Mouse (Mus musculus) MEL (cell line): Measurements from ENCODE around the gene Gm5741. TPM values are rescaled to one million over a fixed set of nuclear protein-coding genes. Genes with fewer than 3 reads are reported as not detected.

Experiments used
- DNase-seq: peaks from one replicate; pipeline ENCODE4 v3.0.0; 2011; ENCODE audit warnings: low read depth, low spot score
- H3K27ac ChIP-seq: 2 replicates; pipeline ENCODE4 v1.5.1; 2012; ENCODE audit warnings: low read depth, mild to moderate bottlenecking, control low read depth, low read length, moderate library complexity; ENCODE audit not compliant: control insufficient read depth
- H3K27me3 ChIP-seq, 2 experiments: fragments of 150-350 bp in 1 of 2; sonication (generic) in 1 of 2; 2 replicates each; pipeline ENCODE4 v1.6.1; 2012; ENCODE audit warnings: low read length in 2 of 2, mild to moderate bottlenecking in 2 of 2, improper control_type of control experiment in 1 of 2, moderate library complexity in 1 of 2; ENCODE audit not compliant: insufficient read depth in 2 of 2, control insufficient read depth in 1 of 2
- H3K36me3 ChIP-seq, 2 experiments: 2 replicates each; pipeline ENCODE4 v1.6.1; 2012 to 2014; ENCODE audit warnings: low read length in 2 of 2, improper control_type of control experiment in 1 of 2, inconsistent platforms in 1 of 2, mild to moderate bottlenecking in 1 of 2; ENCODE audit not compliant: insufficient read depth in 2 of 2, control insufficient read depth in 1 of 2
- H3K4me1 ChIP-seq, 2 experiments: fragments of 150-350 bp in 1 of 2; sonication (generic) in 1 of 2; 2 replicates each; pipeline ENCODE4 v1.6.1; 2012; ENCODE audit warnings: low read length in 2 of 2, improper control_type of control experiment in 1 of 2, mild to moderate bottlenecking in 1 of 2; ENCODE audit not compliant: insufficient read depth in 2 of 2, control insufficient read depth in 1 of 2
- H3K4me3 ChIP-seq, 2 experiments: fragments of 150-350 bp in 1 of 2; sonication (generic) in 1 of 2; 2 replicates each; pipeline ENCODE4 v1.5.1; 2012; ENCODE audit warnings: low read depth in 2 of 2, low read length in 2 of 2, mild to moderate bottlenecking in 2 of 2, moderate library complexity in 2 of 2, control low read depth in 1 of 2, improper control_type of control experiment in 1 of 2; ENCODE audit not compliant: control insufficient read depth in 1 of 2, insufficient read depth in 1 of 2
- H3K79me2 ChIP-seq: 2 replicates; pipeline ENCODE4 v1.6.1; 2012; ENCODE audit warnings: mild to moderate bottlenecking, low read length, moderate library complexity; ENCODE audit not compliant: control insufficient read depth, poor library complexity, insufficient read depth
- H3K9ac ChIP-seq: 2 replicates; pipeline ENCODE4 v1.6.1; 2012; ENCODE audit warnings: low read depth, mild to moderate bottlenecking, control low read depth, low read length, moderate library complexity; ENCODE audit not compliant: control insufficient read depth, poor library complexity, severe bottlenecking
- H3K9me3 ChIP-seq: fragments of 150-350 bp; sonication (generic); replicated peaks from 2 replicates; pipeline ENCODE4 v1.6.1; 2012; ENCODE audit warnings: mild to moderate bottlenecking, low read length, improper control_type of control experiment, moderate library complexity; ENCODE audit not compliant: insufficient read depth
- EP300 ChIP-seq, 2 experiments: IDR thresholded peaks; 2 replicates each; pipeline ENCODE4 v1.6.1; 2011; ENCODE audit warnings: improper control_type of control experiment in 2 of 2, low read length in 2 of 2, low read depth in 1 of 2, mild to moderate bottlenecking in 1 of 2
- ETS1 ChIP-seq: IDR thresholded peaks from 2 replicates; pipeline ENCODE4 v1.6.1; 2012; ENCODE audit warnings: low read depth, mild to moderate bottlenecking, inconsistent platforms, low read length, improper control_type of control experiment, moderate library complexity
- GATA1 ChIP-seq: IDR thresholded peaks from 2 replicates; pipeline ENCODE4 v1.6.1; 2011; ENCODE audit warnings: low read depth, low read length, improper control_type of control experiment
- HCFC1 ChIP-seq: IDR thresholded peaks from 2 replicates; pipeline ENCODE4 v1.6.1; 2012; ENCODE audit warnings: low read depth, mild to moderate bottlenecking, inconsistent platforms, low read length, improper control_type of control experiment, moderate library complexity
- MAFK ChIP-seq: IDR thresholded peaks from 2 replicates; pipeline ENCODE4 v1.6.1; 2011; ENCODE audit warnings: low read depth, mild to moderate bottlenecking, low read length, improper control_type of control experiment, borderline replicate concordance
- MAZ ChIP-seq: IDR thresholded peaks from 2 replicates; pipeline ENCODE4 v1.6.1; 2012; ENCODE audit warnings: low read depth, mild to moderate bottlenecking, inconsistent platforms, low read length, improper control_type of control experiment
- POLR2A ChIP-seq, 2 experiments: IDR thresholded peaks; 2 replicates each; pipeline ENCODE4 v1.6.1; 2011 to 2012; ENCODE audit warnings: low read length in 2 of 2, mild to moderate bottlenecking in 2 of 2, control low read depth in 1 of 2, improper control_type of control experiment in 1 of 2, low read depth in 1 of 2, moderate library complexity in 1 of 2; ENCODE audit not compliant: control insufficient read depth in 1 of 2, insufficient read depth in 1 of 2, poor library complexity in 1 of 2
- TAL1 ChIP-seq: IDR thresholded peaks from 2 replicates; pipeline ENCODE4 v1.6.1; 2012; ENCODE audit warnings: mild to moderate bottlenecking, inconsistent platforms, low read length, moderate library complexity, mixed read lengths
- TBP ChIP-seq: IDR thresholded peaks from 2 replicates; pipeline ENCODE4 v1.8.0; 2011; ENCODE audit warnings: low read depth, low read length, improper control_type of control experiment
- USF1 ChIP-seq: IDR thresholded peaks from 2 replicates; pipeline ENCODE4 v1.6.1; 2014; ENCODE audit warnings: low read depth, mild to moderate bottlenecking, inconsistent platforms, low read length, improper control_type of control experiment, moderate library complexity
- USF2 ChIP-seq, 2 experiments: IDR thresholded peaks; 2 replicates each; pipeline ENCODE4 v1.6.1; 2011 to 2012; ENCODE audit warnings: improper control_type of control experiment in 2 of 2, low read length in 2 of 2, borderline replicate concordance in 1 of 2, inconsistent platforms in 1 of 2, low read depth in 1 of 2, mild to moderate bottlenecking in 1 of 2; ENCODE audit not compliant: insufficient read depth in 1 of 2
- ZMIZ1 ChIP-seq: IDR thresholded peaks from 2 replicates; pipeline ENCODE4 v1.6.1; 2012; ENCODE audit warnings: low read depth, mild to moderate bottlenecking, inconsistent platforms, low read length, improper control_type of control experiment, moderate library complexity
- ZNF384 ChIP-seq: IDR thresholded peaks from 2 replicates; pipeline ENCODE4 v1.6.1; 2012; ENCODE audit warnings: low read depth, mild to moderate bottlenecking, inconsistent platforms, low read length, improper control_type of control experiment
- polyA plus RNA-seq, 2 experiments: library from polyadenylated mRNA; stranded (reverse) in 1 of 2; unstranded in 1 of 2; fragments of >175 nt in 1 of 2; fragments of >200 nt in 1 of 2; gene quantifications; 2 replicates each; pipeline versions ENCODE4 v1.2.1 to v1.2.4; 2012; ENCODE audit warnings: low replicate concordance in 2 of 2, low read depth in 1 of 2; ENCODE audit not compliant: insufficient read length in 2 of 2, insufficient read depth in 1 of 2, missing spikeins in 1 of 2
- total RNA-seq: library from RNA; depleted of rRNA; stranded (reverse); fragments of 300-350 nt; gene quantifications from 2 replicates; pipeline ENCODE4 v1.2.3, GENCODE M21; 2012

The Gm5741 gene
- total and polyA plus RNA-seq, 3 experiments: 1.0 TPM; not detected in 2

DNA sequence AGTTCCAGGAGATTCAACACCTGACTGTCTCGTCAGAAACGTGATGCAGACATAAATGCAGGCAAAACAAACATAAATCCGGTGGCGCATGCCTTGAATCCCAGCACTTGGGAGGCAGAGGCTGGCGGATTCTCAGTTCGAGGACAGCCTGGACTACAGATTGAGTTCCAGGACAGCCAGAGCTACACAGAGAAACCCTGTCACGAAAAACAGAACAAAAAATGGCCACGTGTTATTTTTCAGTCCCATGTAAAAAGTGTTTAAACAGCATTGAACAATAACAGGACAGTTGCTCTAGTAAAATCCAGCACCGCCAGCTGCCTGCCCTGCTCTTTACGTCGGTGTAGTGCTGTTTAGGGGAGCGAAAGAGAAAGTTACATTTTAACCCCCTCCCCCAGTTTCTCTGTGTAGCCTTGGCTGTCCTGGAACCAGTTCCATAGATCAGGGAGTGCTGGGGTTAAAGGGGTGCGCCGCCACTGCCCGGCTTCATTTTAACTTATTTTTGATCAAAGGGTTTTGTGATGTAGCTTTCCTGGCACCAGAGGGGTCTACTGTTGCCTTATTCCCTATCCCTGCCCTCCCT lies 32.0 kb downstream of the Gm5741 start (continued):
- TF ChIP-seq ZNF384 (no peak; the same call in 1 of the 2 replicates), EP300 (IDR thresholded peaks at IDR 0.05; ENCODE audit: low read depth in 1 of 2, low read length in 2 of 2) (no peak), ETS1 (no peak), USF2 (IDR thresholded peaks at IDR 0.05; ENCODE audit: borderline replicate concordance in 1 of 2, insufficient read depth in 1 of 2, low read depth in 1 of 2, low read length in 2 of 2) (no peak), USF1 (peak; percentile 62), GATA1 (no peak), ZMIZ1 (no peak; the same call in 1 of the 2 replicates), MAZ (no peak; the same call in 1 of the 2 replicates)

DNA sequence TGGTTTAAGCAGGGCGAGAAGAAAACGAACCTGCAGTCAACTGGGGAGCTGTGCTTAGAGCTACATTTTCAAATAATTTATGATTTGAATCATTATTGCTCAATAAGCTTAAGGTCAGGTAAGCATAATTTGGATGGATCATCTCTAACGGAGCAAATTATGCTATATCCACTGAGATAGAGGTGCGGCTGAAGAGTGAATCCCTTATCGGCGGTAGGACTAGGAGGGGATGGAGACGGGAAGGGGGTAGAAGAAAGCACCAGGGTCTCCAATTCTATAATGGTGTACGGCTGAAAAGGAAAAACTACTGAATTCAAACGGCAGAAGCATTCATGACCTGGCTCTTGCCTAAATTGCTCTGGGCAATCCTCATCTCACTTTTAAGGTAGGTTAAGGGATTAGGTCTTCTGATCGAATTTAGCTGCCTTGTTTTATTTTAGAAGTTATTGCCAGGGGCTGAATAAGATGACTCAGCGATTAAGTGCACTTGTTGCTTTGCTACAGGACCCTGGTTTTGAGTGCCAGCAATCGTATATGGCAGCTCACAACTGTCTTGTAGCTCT lies 32.5 kb downstream of the Gm5741 start:
- Histone ChIP-seq H3K4me1 (peaks cover 3 to 9% of the 10 kb centered on the region in 2 experiments), H3K36me3 (peaks cover 8 to 22% of the 10 kb centered on the region in 2 experiments), H3K79me2 (peaks cover 38% of the 10 kb centered on the region), H3K9me3 (no peaks in the 10 kb centered on the region), H3K9ac (peak overlapping the region; percentile 96), H3K27me3 (no peaks in the 10 kb centered on the region), H3K4me3 (peak overlapping the region; percentile 65 to 88), H3K27ac (peak overlapping the region; percentile 97)
- DNase-seq: no peak
- TF ChIP-seq MAFK (peak; percentile 83; the same call in 1 of the 2 replicates), POLR2A (IDR thresholded peaks at IDR 0.05; ENCODE audit: control insufficient read depth in 1 of 2, insufficient read depth in 1 of 2, low read depth in 1 of 2, low read length in 2 of 2, poor library complexity in 1 of 2) (peak in 1 of 2 experiments; percentile 25; a peak in 1 of 4 replicates), TBP (no peak)

DNA sequence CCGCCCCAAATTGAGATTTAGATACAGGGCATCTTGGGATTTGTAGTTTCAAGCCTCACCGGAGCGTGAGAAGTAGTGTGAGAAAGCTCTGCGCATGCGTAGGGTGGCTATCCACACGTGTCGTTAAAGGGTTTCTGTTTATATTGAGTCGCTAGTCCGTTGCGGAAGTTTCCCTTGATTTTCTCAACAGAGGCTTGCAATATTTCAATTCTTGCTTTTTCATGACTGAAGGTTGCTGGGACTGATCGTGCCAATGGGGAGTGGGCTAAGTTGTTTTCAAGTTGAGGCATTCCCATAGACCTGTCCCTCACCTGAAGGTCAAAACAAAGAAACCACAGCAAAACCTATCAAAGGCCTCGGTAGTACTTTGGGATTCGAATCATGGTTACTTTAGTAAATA lies 33.0 kb downstream of the Gm5741 start:
- H3K36me3 ChIP-seq: peaks cover 4 to 17% of the 10 kb centered on the region in 2 experiments
- peak overlapping the region; percentile 97; the same call in 1 of the 2 replicates for H3K27ac ChIP-seq
- no peaks in the 10 kb centered on the region for H3K27me3 ChIP-seq
- peaks cover 3 to 4% of the 10 kb centered on the region in 2 experiments for H3K4me1 ChIP-seq
- H3K9ac ChIP-seq: peak overlapping the region; percentile 96
- DNase-seq: no peak
- H3K79me2 ChIP-seq: peaks cover 34% of the 10 kb centered on the region
- H3K9me3 ChIP-seq: no peaks in the 10 kb centered on the region
- TF ChIP-seq TAL1: no peak
- 0 out of 4 replicates have a peak, but pooled peaks of 1 of the 2 experiments have one; percentile 6 for TF ChIP-seq POLR2A (IDR thresholded peaks at IDR 0.05; ENCODE audit: control insufficient read depth in 1 of 2, insufficient read depth in 1 of 2, low read depth in 1 of 2, low read length in 2 of 2, poor library complexity in 1 of 2)
- peak; percentile 53; the same call in 1 of the 2 replicates for TF ChIP-seq HCFC1
- H3K4me3 ChIP-seq: peak overlapping the region in 1 of 2 experiments; percentile 65; a peak in 2 of 4 replicates
